ENCODE assay signal across 29 mouse cellular contexts in the genomic region with DNA sequence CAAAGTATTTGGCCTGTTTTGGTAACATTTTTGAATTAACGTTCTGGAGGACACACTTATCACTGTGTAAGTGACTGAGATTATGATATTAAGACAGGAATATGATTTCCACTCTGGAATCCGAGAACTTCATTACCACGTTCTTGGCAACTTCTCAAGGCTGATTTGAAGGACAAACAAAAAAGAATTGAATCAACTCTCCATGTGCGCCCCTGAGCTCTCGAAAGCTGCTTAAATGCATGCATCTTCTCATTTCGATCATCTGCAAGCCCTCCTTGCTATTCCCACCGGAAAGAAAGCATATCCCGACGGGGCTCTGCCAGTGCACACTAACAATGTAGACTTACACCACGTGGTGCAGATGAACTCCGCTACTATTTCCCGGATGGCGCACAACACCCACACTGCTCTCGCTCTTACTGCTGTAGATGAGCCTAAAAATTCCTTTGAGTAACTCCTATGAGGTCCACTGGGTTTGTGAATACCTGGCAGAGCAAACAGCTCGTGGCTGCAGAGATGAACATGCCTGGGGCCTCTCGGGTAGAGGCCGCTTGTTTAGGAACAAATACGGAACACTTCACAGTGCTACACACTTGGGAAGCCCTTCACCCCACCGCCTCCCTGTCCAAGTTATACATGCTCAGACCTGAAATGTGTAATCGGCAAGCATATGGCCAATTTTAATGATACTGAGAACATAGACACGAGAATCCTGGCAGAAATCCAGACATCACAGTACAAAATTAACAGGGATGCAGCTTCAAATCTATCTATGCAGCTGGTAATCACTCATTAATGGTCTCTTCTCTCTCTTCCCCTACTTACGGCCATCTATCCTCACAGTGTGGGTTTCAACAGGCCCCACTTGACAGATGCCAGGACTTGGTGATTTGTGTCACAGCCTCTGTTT.
DNase-seq lines count a peak whose midpoint lies in the region; ATAC-seq lines count a peak whose summit lies in the region.
"Had no signal": no experiment of that assay in that cellular context is flagged by ENCODE, and none has a peak within 500 bp of the region (broad histone marks: within the 10 kb centered on the region; RNA-seq: fewer than 3 reads in every experiment).

No protein-coding gene starts in this region.

- ATAC-seq in embryonic facial prominence, embryonic 14.5 days (ENCODE audit: low read depth), result no peak
- ATAC-seq in liver, embryonic 11.5 days (replicated peaks; ENCODE audit: low FRiP score), result no peak
- ATAC-seq: CD4-positive, CD25-positive, alpha-beta regulatory T cell, adult 4 months; hindbrain, embryonic 16.5 days; intestine, embryonic 15.5 days had no signal

- no peaks in the 10 kb centered on the region for H3K27me3 ChIP-seq in embryonic facial prominence, embryonic 14.5 days (replicated peaks; ENCODE audit: control insufficient read depth, insufficient read depth, low read length)
- H3K27me3 ChIP-seq in embryonic facial prominence, embryonic 10.5 days (replicated peaks; ENCODE audit: low read depth, poor library complexity, severe bottlenecking), result no peaks in the 10 kb centered on the region
- no peaks in the 10 kb centered on the region for H3K27me3 ChIP-seq in liver, embryonic 11.5 days (replicated peaks; ENCODE audit: control insufficient read depth, insufficient read depth, low read length)
- H3K27me3 ChIP-seq: heart, embryonic 12.5 days; intestine, embryonic 15.5 days; limb, embryonic 15.5 days; liver, embryonic 15.5 days; lung, embryonic 15.5 days; megakaryocyte, embryonic 14.5 days had no signal

- H3K36me3 ChIP-seq in embryonic facial prominence, embryonic 14.5 days (ENCODE audit: control insufficient read depth, insufficient read depth, low read length), result no peaks in the 10 kb centered on the region
- no peaks in the 10 kb centered on the region for H3K36me3 ChIP-seq in embryonic facial prominence, embryonic 10.5 days (replicated peaks)
- no peaks in the 10 kb centered on the region for H3K36me3 ChIP-seq in liver, embryonic 11.5 days (ENCODE audit: control insufficient read depth, insufficient read depth, low read length)
- H3K36me3 ChIP-seq: intestine, embryonic 15.5 days; limb, embryonic 15.5 days; liver, embryonic 15.5 days; lung, embryonic 15.5 days had no signal

- H3K4me1 ChIP-seq in embryonic facial prominence, embryonic 14.5 days (ENCODE audit: control insufficient read depth, insufficient read depth, low read length), result no peaks in the 10 kb centered on the region
- no peaks in the 10 kb centered on the region for H3K4me1 ChIP-seq in embryonic facial prominence, embryonic 10.5 days
- H3K4me1 ChIP-seq in liver, embryonic 11.5 days (replicated peaks; ENCODE audit: control insufficient read depth, insufficient read depth, low read length), result no peaks in the 10 kb centered on the region
- H3K4me1 ChIP-seq: intestine, embryonic 15.5 days; limb, embryonic 15.5 days; liver, embryonic 15.5 days; lung, embryonic 15.5 days had no signal

- WGBS in embryonic facial prominence, embryonic 14.5 days, result 81% methylated on average over 22 of the region's 22 CpGs
- 92% methylated on average over 22 of the region's 22 CpGs for WGBS in embryonic facial prominence, embryonic 10.5 days
- 88% methylated on average over 22 of the region's 22 CpGs for WGBS in liver, embryonic 11.5 days

- no peaks in the 10 kb centered on the region for H3K9me3 ChIP-seq in embryonic facial prominence, embryonic 14.5 days (ENCODE audit: control insufficient read depth, low read length)
- H3K9me3 ChIP-seq in embryonic facial prominence, embryonic 10.5 days, result no peaks in the 10 kb centered on the region
- H3K9me3 ChIP-seq in liver, embryonic 11.5 days (ENCODE audit: control insufficient read depth, low read length), result no peaks in the 10 kb centered on the region
- H3K9me3 ChIP-seq: hindbrain, embryonic 10.5 days; intestine, embryonic 15.5 days; limb, embryonic 15.5 days; liver, embryonic 15.5 days; lung, embryonic 15.5 days had no signal

- no peak overlapping the region for H3K27ac ChIP-seq in embryonic facial prominence, embryonic 14.5 days (replicated peaks; ENCODE audit: low read depth, low read length)
- H3K27ac ChIP-seq in embryonic facial prominence, embryonic 10.5 days (replicated peaks), result no peak overlapping the region
- no peak overlapping the region for H3K27ac ChIP-seq in liver, embryonic 11.5 days (ENCODE audit: low read depth, low read length)
- H3K27ac ChIP-seq: hindbrain, embryonic 10.5 days; intestine, embryonic 15.5 days; left cerebral cortex, adult 2 months; limb, embryonic 15.5 days; liver, embryonic 15.5 days; lung, embryonic 15.5 days; stomach, postnatal 0 days had no signal

- H3K9ac ChIP-seq in embryonic facial prominence, embryonic 14.5 days (ENCODE audit: low read depth, low read length), result no peak overlapping the region
- no peak overlapping the region for H3K9ac ChIP-seq in liver, embryonic 11.5 days (ENCODE audit: low read depth, low read length)
- H3K9ac ChIP-seq: heart, embryonic 12.5 days; intestine, embryonic 15.5 days; limb, embryonic 15.5 days; liver, embryonic 15.5 days; lung, embryonic 15.5 days had no signal

- H3K4me2 ChIP-seq in embryonic facial prominence, embryonic 14.5 days (ENCODE audit: low read depth, low read length), result no peak overlapping the region
- H3K4me2 ChIP-seq in liver, embryonic 11.5 days, result no peak overlapping the region
- H3K4me2 ChIP-seq: heart, embryonic 12.5 days; intestine, embryonic 15.5 days; limb, embryonic 15.5 days; liver, embryonic 15.5 days; lung, embryonic 15.5 days had no signal

- H3K4me3 ChIP-seq in embryonic facial prominence, embryonic 14.5 days (ENCODE audit: low read depth, low read length), result no peak overlapping the region
- H3K4me3 ChIP-seq in embryonic facial prominence, embryonic 10.5 days, result no peak overlapping the region
- no peak overlapping the region for H3K4me3 ChIP-seq in liver, embryonic 11.5 days (ENCODE audit: low read depth, low read length)
- H3K4me3 ChIP-seq: heart, embryonic 12.5 days; hindbrain, embryonic 10.5 days; intestine, embryonic 15.5 days; left cerebral cortex, adult 2 months; limb, embryonic 15.5 days; liver, embryonic 15.5 days; lung, embryonic 15.5 days; megakaryocyte, embryonic 14.5 days had no signal

- DNase-seq in embryonic facial prominence, embryonic 14.5 days (ENCODE audit: low spot score), result peak; percentile 16
- no peak for DNase-seq in embryonic facial prominence, embryonic 10.5 days (ENCODE audit: low spot score)
- peak; percentile 28 for DNase-seq in layer of hippocampus, adult 11-12 months (ENCODE audit: low spot score)
- DNase-seq in layer of hippocampus, postnatal 14 days (ENCODE audit: low spot score in 2 of 2), result no peak
- DNase-seq in adrenal gland, postnatal 10 days, result peak; percentile 31
- DNase-seq in brain, adult 2 months (ENCODE audit: low read depth, low spot score), result peak; percentile 47
- DNase-seq in liver, embryonic 11.5 days (ENCODE audit: low spot score), result no peak
- DNase-seq: cerebellum, adult 11-12 months; cerebellum, postnatal 10 days; gastrocnemius, postnatal 10 days; heart, adult 11 months; heart, postnatal 10 days; kidney, adult 8-10 months; kidney, postnatal 10 days; left cerebral cortex, postnatal 4 days; lung, postnatal 36 days; midbrain, embryonic 14.5 days; right cerebral cortex, adult 18-20 months had no signal

Comparison
In these comparisons a context has a peak if more than half of its experiments do, and no peak if none do; other contexts are left out.
1. DNase-seq: peak in embryonic facial prominence, embryonic 14.5 days (single experiment), layer of hippocampus, adult 11-12 months (single experiment), adrenal gland, postnatal 10 days (single experiment) and brain, adult 2 months (single experiment); none in embryonic facial prominence, embryonic 10.5 days (single experiment), layer of hippocampus, postnatal 14 days (0 of 2) and liver, embryonic 11.5 days (single experiment).